Mouse (Mus musculus): ENCODE results near the gene Fam124b. TPM values are rescaled to one million over a fixed set of nuclear protein-coding genes. Genes with fewer than 3 reads are reported as not detected.
A peak's percentile ranks its signal among the peaks of the same experiment; 100 is the strongest.

Fam124b gene
- 0.19 and 0.31 TPM in 2 replicates for polyA plus RNA-seq (2012; rRNA removed)

DNA sequence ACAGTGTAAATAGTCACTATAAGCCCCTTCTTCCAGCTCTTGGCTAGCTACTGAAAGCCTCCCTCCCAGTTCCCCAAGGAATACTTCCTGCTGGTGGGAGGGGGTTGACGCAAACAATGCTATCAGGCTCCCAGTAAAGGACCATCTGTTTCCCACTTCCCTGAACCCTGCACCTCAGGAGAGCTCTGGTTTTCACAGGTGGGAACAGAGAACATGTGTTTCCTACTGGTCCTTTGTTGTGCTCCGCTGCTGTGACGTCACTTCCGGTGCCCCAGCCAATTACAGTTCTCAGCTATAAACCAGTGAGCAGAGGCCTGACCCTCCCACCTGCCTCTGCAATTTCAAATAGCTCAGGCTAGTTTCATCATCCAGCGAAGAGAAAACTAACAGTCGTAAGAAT is at the start of gene Fam124b:
Gene Fam124b (minus strand): TSS at position 206 of the 400 bp plus-strand sequence.
- no peak for DNase-seq (ENCODE audit: low read depth)

DNA sequence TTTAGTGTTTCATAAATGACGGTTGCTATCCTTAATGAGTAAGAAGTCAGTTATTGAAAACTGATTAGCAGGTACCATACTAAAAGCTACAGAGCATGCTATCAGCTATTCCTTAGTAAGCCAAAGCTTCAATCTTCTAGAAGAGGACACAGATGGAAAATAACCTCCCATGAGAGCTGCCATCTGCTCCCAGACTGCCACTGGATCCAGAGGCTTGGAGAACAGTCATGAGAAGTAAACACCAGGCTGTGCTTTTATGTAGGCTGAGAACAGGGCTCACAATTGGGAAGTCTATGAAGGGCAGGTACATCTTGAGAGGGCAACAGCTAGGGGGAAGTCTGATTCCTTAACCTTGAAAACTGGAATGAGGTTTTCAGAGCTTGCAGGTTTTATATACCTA is 42.2 kb upstream of the Fam124b start:
- DNase-seq (ENCODE audit: low read depth) = no peak

DNA sequence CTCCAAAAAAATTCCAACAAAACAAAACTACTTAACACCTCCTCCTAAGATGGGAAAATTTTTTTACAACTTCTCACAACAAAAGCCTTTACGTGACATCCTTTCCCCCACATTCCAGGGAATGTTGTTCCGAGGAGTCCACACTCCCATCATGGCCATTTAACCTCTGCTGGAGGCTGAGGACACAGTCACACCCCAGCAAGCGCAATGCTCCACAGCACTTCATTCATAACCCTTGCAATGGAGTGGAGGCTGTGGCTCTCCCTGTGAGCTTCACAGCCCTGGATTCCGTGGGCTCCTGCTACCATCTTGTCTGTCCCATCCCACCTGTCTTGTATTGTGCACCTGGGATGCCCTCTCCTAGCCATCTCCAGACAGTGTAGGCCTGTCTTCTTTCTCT is 40.4 kb upstream of the Fam124b start:
- no peak for DNase-seq (ENCODE audit: low read depth)

DNA sequence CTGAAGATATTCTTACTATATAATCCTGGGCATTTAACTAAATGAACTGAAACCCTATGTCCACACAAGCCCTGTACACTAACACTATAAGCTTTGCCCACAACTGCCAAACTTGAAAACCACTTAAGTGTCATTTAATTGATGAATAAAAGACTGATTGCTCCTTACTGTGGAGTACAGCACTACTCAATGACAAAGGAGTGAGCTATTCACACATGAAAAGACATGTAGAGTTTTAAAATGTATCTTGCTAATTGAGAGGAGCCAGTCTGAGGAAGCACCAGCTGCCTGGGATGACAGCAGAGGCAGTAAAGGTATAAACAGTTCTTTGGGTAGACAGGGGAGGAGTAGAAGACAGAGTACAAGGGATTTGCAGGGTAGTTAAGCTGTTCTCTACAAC is 35.0 kb upstream of the Fam124b start:
- no peak for DNase-seq (ENCODE audit: low read depth)

DNA sequence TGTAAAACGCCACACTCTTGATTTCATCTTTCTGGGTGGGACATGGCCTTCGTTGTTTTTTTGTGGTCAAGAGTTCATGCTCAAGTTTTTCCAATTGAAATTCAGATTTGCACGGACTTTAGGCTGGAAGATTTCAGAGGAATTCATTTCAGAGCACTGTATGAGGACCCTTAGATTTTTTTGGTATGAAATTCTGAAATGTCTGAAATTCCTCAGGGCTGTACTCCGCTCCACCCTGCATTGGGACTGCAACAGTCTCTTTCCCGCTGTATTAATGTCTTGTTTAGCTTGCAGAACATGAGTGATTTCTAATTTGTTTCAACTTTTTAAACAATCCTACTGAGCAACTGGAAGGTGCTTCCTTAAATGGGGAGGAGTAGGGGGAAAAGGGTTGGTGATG is 32.0 kb upstream of the Fam124b start:
- no peak for DNase-seq (ENCODE audit: low read depth)

DNA sequence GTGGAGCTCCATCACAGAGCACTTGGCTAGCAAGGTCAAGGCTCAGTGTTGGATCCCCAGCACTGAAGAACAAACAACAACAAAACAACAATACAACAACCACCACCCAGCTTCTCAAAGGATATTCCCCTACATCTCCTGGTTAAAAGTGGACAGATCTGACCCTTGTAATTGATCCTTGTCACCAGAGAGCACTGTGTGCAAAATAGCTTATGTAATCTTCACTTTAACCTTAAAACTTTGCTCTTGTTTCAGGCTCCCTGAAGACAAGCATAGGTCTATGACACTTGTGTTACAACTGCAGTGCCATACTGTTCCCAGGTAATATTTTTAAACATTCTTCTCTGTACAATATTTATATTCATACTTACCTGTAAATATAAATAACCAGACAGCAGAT is 28.9 kb upstream of the Fam124b start:
- no peak for DNase-seq (ENCODE audit: low read depth)

DNA sequence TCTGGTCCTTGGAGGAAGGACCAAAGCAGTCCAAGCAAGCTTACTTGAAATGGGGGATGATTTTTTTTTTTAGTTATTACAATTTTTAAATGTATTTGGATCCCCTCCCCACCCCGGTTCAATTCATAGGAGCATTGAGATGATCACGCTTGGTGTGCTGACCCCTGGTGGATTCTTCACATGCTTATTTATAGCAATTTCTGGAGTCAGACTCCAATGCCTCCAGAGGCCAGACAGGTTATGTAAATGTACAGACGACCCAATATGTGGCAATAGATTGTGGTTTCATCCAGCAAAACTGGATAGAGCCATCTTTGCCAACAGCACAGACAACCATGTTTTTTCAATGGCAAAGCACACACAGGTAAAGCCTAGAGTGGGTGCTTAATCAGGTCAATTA is 25.9 kb upstream of the Fam124b start:
- peak; percentile 40 for DNase-seq (ENCODE audit: low read depth)

DNA sequence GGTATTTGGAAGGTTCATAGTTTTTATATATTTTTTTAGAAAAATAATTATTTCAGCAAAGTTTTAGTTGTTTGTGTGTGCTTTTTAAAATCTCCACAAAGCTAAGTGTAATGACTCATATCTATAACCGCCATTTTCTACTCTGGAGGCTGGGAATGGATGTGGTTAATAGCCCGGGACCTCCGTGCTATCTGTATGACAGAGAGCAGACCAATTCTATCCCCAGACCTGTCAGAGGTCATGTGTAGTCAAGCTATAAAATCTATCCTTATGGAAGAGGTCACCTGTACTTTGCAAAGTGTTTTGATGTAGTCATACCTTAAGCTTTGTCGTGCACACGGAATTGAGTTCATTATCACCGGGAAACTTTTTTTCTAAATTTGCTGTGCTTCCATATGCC is 23.3 kb upstream of the Fam124b start:
- DNase-seq (ENCODE audit: low read depth) = no peak

DNA sequence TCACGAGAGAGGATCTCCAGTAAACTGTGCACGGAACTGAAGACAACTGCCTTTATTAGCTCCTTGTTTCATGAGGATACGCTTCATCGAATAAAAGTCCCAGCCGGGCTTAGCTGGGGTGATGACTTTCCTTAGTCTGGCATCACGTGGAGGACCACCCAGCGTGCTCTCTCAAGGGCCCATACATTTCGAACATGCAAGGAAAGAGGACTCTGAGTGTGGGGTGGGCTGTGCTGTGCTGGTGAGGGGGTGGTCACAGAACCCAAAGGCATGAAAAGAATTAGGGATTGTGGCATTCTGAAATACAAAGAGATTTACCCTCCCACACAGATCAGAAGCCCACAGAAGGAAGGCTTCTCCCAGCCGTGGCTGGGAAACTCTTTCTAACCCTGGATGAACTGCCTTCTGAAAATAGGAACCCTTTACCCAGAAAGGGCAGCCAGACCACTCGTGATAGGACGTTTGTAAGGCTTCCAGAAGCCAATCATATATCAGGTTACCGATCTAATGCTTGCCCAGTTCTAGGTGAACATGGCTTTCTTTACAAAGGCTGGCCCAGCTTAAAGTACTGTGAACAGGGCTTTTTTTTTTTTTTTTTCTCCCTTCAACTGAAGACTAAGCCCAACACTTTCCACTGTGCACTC is 21.9 kb upstream of the Fam124b start:
- no peak for DNase-seq (ENCODE audit: low read depth)

DNA sequence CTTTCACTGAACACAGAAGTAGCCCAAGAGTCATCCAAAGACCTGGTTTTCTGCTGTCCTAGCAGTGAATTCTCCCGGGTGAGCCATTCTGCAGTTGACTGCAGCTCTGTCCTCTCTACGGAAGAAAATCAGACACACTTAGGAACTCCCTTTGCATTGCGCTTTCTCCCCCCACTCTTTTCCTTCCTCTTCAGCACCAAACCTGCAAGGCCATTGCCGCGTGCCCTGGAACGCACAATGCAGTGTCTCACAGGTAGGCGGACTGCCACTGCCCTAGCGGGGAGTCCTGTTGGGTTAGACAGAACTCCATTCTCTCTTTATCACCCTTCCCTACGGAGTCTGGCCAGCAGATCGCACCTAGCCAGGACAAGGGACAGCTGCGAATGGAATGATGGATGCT is 21.2 kb upstream of the Fam124b start:
- no peak for DNase-seq (ENCODE audit: low read depth)

DNA sequence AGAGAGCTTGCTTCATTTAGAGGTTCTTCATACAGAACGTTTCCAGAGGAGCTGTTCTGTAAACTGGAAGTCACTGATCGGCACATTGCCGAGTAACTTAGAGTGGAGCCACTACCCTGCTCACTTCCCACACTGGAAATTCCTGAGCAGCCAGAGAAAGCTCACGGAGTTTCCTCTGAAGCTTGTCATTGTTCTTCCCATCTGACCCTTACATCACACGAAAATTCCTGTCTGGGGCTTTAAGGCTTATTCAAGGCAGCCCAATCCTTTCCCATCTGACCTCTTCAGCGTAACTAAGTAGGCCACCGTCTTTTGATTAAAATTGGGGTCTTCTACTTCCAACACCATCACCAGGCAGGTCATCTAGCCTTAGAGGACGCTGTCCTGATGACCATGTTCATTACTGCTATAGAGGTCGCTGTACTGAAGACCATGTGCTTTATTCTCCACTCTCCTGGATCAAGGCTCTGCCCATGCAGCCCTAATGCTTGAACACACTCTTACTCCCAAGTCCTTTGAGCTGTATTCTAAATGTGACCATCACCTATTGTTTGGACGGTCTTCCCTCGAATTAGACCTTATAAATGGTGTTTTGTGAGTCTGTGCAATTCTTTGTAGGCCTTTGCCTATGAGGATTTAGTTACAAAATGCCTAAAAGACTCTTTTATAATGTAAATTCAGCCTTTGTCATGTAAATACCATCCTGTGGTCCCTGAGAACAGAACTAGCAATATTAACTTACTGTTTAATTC is 18.9 kb upstream of the Fam124b start:
- no peak for DNase-seq (ENCODE audit: low read depth)

DNA sequence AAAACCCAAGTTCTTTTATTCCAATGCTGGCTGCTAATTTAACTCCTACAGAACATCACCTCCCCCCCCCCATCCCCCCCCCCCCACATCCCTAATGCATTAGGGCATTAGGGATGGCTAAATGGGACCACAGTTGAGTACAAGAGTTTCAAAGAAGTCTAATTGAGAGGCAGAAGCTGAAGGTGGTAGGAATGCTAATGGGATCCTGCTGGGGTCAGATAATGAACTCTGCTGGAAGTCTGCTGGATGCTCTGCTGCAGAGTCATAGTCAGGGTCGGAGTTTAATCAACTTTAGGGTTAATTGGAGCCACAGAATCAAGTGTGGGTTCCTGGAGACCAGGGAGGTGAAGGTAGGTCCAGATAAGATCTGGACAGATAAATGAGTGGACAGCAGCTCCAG is 17.9 kb upstream of the Fam124b start:
- DNase-seq (ENCODE audit: low read depth) = no peak

DNA sequence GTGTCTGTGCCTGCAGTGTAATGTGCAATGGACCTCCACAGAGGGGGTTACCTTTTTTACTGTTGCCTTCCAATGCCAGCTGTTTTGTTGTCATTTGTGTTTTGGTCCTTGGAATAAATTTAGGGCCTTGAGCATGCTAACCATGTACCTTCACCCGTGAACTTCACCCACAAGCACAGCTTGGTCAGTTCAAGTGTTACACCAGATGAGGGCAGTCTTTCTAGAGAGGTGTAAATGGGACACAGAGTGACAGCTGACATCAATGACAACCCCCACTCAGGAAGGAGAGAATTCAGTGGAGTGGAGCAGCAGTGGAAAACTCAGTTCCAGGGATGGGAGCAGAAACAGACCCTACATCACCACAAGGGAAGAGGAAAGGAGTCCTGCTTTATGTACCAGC is 12.3 kb upstream of the Fam124b start:
- DNase-seq (ENCODE audit: low read depth) = no peak

DNA sequence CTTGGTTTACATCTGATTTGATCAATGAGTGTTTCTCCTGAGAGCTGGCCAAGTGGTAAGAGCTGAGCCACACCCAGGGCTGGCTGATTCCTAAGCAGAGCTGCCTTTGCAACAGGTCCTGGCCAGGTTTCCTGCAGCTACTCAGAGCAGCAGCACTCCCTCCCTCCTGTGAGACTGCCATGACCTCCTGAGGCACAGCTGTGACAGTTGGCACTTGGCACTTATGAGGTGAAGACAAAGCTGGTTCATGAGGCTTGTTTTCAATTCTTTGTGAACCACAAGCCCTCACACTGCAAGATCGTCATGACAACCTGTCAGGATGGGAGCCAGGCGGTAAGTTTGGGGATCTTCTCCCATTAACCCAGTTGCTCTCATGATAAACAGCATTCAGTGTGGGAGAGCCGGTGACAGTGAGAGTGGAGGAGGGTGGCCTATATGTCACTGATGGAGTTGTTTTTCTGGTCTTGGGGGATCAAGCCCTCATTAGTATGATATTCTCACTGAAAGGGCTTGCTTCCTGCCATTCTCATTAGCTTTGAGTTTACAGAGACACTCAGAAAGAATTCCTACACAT is 6.7 kb upstream of the Fam124b start:
- no peak for DNase-seq (ENCODE audit: low read depth)

DNA sequence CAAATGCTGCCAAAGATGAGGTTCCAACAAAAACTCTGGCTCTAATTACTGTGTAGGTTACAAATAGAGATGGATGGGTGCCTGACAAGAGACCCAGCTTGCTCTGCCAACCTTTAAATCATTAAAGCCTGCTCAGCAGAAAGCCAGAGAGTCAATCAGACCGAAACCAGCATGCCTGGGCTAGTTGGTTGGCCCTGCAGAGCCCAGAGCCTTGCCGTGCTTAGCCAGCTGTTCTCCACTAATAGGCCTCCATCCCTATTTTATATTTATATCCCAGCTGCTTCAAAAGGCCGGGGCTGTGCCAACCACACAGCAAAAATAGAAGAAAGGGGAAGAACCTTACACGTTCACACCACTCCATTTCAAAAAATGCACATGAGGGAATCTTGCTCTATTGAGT is 2.9 kb upstream of the Fam124b start:
- peak; percentile 67 for DNase-seq (ENCODE audit: low read depth)

DNA sequence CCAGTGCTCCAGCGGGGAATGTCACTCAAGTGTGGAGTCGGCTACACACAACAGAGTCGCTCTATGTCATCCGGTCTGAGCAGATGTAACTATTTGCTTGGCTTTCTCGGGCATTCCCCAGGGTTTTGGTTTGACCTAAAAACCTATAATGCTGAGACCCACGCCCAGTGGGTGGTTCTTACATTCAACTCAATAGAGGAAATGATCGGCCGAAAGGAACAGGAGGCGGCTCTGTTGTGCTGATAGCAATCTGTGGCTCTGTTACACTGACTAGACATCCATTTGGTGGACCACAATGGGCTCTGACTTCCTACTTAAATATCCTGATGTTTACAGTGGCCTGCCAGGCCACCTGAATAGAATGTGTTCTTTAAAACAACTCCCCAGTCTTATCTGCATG is 4.4 kb downstream of the Fam124b start:
- no peak for DNase-seq (ENCODE audit: low read depth)

DNA sequence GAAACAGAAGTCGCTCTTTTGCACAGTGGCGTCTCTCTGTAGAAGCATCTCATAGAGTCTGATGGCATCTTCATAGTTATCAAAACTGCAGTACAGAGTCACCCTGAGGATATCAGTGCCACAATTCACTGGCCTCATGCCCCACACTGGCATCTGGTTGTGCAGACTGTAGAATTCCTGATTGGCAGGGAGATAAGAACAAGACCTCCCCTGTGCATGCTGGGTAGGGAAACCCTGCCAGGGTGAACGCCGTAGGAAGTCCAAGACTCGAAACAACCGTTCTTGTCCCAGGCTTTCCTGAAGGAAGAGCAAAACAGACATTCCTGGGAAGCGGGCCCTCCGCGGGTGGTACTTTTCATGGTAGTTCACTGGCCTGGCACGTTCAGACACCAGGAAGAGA is 5.1 kb downstream of the Fam124b start:
- DNase-seq (ENCODE audit: low read depth) = no peak

DNA sequence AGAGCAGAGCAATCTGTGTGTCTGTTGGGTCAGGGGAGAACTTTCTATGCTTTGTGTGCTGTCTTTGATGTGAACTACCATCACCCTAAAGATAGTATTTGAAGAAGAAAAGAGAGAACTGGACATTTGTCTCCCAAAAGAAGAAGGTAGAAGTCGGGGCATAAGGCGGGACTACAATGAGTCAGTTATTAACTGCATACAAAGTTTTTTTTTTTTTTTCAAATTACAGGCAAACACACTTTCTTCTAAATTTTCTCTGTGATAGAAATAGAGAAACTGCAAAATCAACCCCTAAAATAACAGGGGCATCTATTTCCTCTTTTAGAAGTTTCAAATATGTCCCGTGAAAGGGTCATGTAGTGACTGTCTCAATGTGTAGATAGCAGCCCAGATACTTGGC is 16.0 kb downstream of the Fam124b start:
- DNase-seq (ENCODE audit: low read depth) = no peak

DNA sequence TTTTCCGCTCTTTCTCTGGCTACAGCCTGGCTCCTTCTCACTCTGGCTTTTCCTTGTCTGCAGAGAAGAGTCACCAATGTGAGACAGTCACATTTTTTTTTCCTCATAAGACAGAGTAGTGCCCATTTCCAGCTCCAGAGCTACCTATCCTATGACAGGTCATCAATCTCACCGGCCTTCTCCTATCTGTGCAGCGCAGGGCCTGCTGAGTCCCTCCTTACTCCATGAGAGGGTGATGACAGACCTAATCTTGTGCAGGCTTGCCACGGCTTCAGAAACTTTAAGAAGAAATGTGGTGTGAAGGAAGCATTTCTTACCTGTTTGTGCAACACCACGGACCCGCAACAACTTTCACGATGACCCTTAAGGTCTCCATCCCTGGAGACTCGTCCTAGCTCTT is 25.4 kb downstream of the Fam124b start:
- no peak for DNase-seq (ENCODE audit: low read depth)

DNA sequence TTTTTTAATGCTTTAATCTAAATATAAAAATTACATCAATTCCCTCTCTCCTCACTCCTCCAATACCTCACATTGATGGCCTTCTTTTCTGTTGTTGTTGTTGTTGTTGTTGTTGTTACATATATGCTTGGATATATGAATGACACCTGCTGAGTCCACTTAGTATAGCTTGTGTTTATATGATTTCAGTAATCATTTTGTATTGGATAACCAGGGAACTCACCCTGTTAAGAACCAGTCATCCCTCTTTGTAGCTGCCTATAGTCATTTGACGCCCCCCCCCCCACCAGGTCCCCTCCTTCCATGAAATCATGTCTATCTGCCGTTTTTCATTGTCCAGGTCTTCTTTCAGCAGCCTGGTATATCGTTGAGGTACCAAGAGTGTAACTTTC is 36.9 kb downstream of the Fam124b start:
- DNase-seq (ENCODE audit: low read depth) = no peak

DNA sequence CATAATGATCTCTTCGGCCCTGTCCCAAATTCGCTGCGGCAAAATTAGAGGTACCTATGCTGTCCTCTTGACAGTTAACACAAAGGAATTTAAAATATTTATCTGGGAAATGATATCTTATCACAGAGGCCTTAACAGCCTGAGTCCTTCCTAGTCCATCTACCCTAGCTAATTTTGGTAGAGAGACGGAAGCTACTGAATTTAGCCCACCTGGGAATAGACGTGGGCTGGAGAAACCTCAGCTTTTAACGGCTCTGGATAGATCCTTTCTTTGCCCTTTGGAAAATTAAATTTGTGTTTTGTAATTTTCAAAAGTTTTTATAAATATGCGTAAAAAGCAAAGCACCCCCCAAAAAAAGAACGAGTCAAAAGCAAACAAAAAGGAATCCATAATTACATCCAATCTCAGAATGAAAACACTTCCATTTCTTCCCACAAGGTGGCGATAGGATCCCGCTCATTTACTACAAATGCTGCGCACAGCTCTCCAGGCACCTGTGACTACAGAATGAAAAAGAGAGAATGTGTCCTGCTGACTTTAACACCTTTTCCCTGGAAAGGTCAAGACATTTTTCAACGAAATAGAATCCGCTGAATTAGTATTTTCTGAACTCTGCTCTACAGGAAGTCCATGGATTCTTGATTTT is 37.4 kb downstream of the Fam124b start:
- peak; percentile 3 for DNase-seq (ENCODE audit: low read depth)

DNA sequence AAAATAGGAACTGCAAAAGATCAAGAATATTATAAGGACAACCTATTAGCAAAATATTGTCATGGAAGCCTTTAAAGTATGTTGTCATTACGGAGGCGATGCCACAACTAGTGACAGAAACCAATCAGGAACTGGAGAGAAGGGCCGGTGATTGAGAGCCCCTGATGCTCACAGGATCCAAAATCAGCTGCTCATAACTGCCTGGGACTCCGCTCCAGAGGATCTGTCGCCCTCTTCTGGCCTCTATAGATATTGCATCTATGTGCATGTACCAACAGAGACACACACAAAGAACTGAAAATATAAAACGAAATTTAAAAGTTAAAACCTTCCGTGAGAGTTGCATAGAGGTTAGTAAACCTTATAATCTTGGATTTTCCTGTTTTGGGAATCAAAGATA is 38.1 kb downstream of the Fam124b start:
- DNase-seq (ENCODE audit: low read depth) = no peak
